Mouse (Mus musculus) MEL (cell line): ENCODE results near the gene Racgap1. TPM values are rescaled to one million over a fixed set of nuclear protein-coding genes. Genes with fewer than 3 reads are reported as not detected.

ENCODE experiments used
- DNase-seq: peaks from one replicate; pipeline ENCODE4 v3.0.0; 2011; ENCODE audit warnings: low read depth, low spot score
- H3K27ac ChIP-seq: 2 replicates; pipeline ENCODE4 v1.5.1; 2012; ENCODE audit warnings: low read depth, mild to moderate bottlenecking, control low read depth, low read length, moderate library complexity; ENCODE audit not compliant: control insufficient read depth
- H3K27me3 ChIP-seq, 2 experiments: fragments of 150-350 bp in 1 of 2; sonication (generic) in 1 of 2; 2 replicates each; pipeline ENCODE4 v1.6.1; 2012; ENCODE audit warnings: low read length in 2 of 2, mild to moderate bottlenecking in 2 of 2, improper control_type of control experiment in 1 of 2, moderate library complexity in 1 of 2; ENCODE audit not compliant: insufficient read depth in 2 of 2, control insufficient read depth in 1 of 2
- H3K36me3 ChIP-seq, 2 experiments: 2 replicates each; pipeline ENCODE4 v1.6.1; 2012 to 2014; ENCODE audit warnings: low read length in 2 of 2, improper control_type of control experiment in 1 of 2, inconsistent platforms in 1 of 2, mild to moderate bottlenecking in 1 of 2; ENCODE audit not compliant: insufficient read depth in 2 of 2, control insufficient read depth in 1 of 2
- H3K4me1 ChIP-seq, 2 experiments: fragments of 150-350 bp in 1 of 2; sonication (generic) in 1 of 2; 2 replicates each; pipeline ENCODE4 v1.6.1; 2012; ENCODE audit warnings: low read length in 2 of 2, improper control_type of control experiment in 1 of 2, mild to moderate bottlenecking in 1 of 2; ENCODE audit not compliant: insufficient read depth in 2 of 2, control insufficient read depth in 1 of 2
- H3K4me3 ChIP-seq, 2 experiments: fragments of 150-350 bp in 1 of 2; sonication (generic) in 1 of 2; 2 replicates each; pipeline ENCODE4 v1.5.1; 2012; ENCODE audit warnings: low read depth in 2 of 2, low read length in 2 of 2, mild to moderate bottlenecking in 2 of 2, moderate library complexity in 2 of 2, control low read depth in 1 of 2, improper control_type of control experiment in 1 of 2; ENCODE audit not compliant: control insufficient read depth in 1 of 2, insufficient read depth in 1 of 2
- H3K79me2 ChIP-seq: 2 replicates; pipeline ENCODE4 v1.6.1; 2012; ENCODE audit warnings: mild to moderate bottlenecking, low read length, moderate library complexity; ENCODE audit not compliant: control insufficient read depth, poor library complexity, insufficient read depth
- H3K9ac ChIP-seq: 2 replicates; pipeline ENCODE4 v1.6.1; 2012; ENCODE audit warnings: low read depth, mild to moderate bottlenecking, control low read depth, low read length, moderate library complexity; ENCODE audit not compliant: control insufficient read depth, poor library complexity, severe bottlenecking
- H3K9me3 ChIP-seq: fragments of 150-350 bp; sonication (generic); replicated peaks from 2 replicates; pipeline ENCODE4 v1.6.1; 2012; ENCODE audit warnings: mild to moderate bottlenecking, low read length, improper control_type of control experiment, moderate library complexity; ENCODE audit not compliant: insufficient read depth
- BHLHE40 ChIP-seq: IDR thresholded peaks from 2 replicates; pipeline ENCODE4 v1.6.1; 2012; ENCODE audit warnings: low read depth, mild to moderate bottlenecking, inconsistent platforms, low read length, improper control_type of control experiment, borderline replicate concordance
- CHD2 ChIP-seq: IDR thresholded peaks from 2 replicates; pipeline ENCODE4 v1.6.1; 2011; ENCODE audit warnings: low read length, improper control_type of control experiment
- CTCF ChIP-seq, 3 experiments: IDR thresholded peaks in 2 of 3; conservative IDR thresholded peaks in 1 of 3; 2 replicates each; pipeline ENCODE4 v1.5.1; 2011 to 2012; ENCODE audit warnings: low read length in 3 of 3, low read depth in 2 of 3, mild to moderate bottlenecking in 2 of 3, improper control_type of control experiment in 1 of 3, inconsistent platforms in 1 of 3, mixed read lengths in 1 of 3, moderate library complexity in 1 of 3; ENCODE audit not compliant: control insufficient read depth in 1 of 3, insufficient read depth in 1 of 3, poor library complexity in 1 of 3, severe bottlenecking in 1 of 3
- E2F4 ChIP-seq: IDR thresholded peaks from 2 replicates; pipeline ENCODE4 v1.6.1; 2011; ENCODE audit warnings: low read depth, low read length, improper control_type of control experiment, borderline replicate concordance
- ELF1 ChIP-seq: IDR thresholded peaks from 2 replicates; pipeline ENCODE4 v1.6.1; 2014; ENCODE audit warnings: low read depth, mild to moderate bottlenecking, inconsistent platforms, low read length, improper control_type of control experiment, moderate library complexity
- ETS1 ChIP-seq: IDR thresholded peaks from 2 replicates; pipeline ENCODE4 v1.6.1; 2012; ENCODE audit warnings: low read depth, mild to moderate bottlenecking, inconsistent platforms, low read length, improper control_type of control experiment, moderate library complexity
- GABPA ChIP-seq: IDR thresholded peaks from 2 replicates; pipeline ENCODE4 v1.6.1; 2012; ENCODE audit warnings: low read depth, mild to moderate bottlenecking, inconsistent platforms, low read length, improper control_type of control experiment, moderate library complexity
- HCFC1 ChIP-seq: IDR thresholded peaks from 2 replicates; pipeline ENCODE4 v1.6.1; 2012; ENCODE audit warnings: low read depth, mild to moderate bottlenecking, inconsistent platforms, low read length, improper control_type of control experiment, moderate library complexity
- KAT2A ChIP-seq: conservative IDR thresholded peaks from 2 replicates; pipeline ENCODE4 v1.6.1; 2012; ENCODE audit warnings: low read depth, low read length, improper control_type of control experiment, inconsistent platforms
- MAX ChIP-seq: IDR thresholded peaks from 2 replicates; pipeline ENCODE4 v1.6.1; 2011; ENCODE audit warnings: low read length, improper control_type of control experiment
- MXI1 ChIP-seq: IDR thresholded peaks from 2 replicates; pipeline ENCODE4 v1.6.1; 2011; ENCODE audit warnings: mild to moderate bottlenecking, low read depth, low read length, improper control_type of control experiment
- MYB ChIP-seq: IDR thresholded peaks from 2 replicates; pipeline ENCODE4 v1.6.1; 2011; ENCODE audit warnings: mild to moderate bottlenecking, low read depth, low read length, improper control_type of control experiment
- MYC ChIP-seq: IDR thresholded peaks from 2 replicates; pipeline ENCODE4 v1.6.1; 2011; ENCODE audit warnings: low read depth, mild to moderate bottlenecking, low read length, improper control_type of control experiment, moderate library complexity
- NRF1 ChIP-seq: IDR thresholded peaks from 2 replicates; pipeline ENCODE4 v1.6.1; 2014; ENCODE audit warnings: low read depth, mild to moderate bottlenecking, inconsistent platforms, low read length, improper control_type of control experiment, moderate library complexity; ENCODE audit not compliant: poor library complexity, insufficient read depth, severe bottlenecking
- POLR2A ChIP-seq, 2 experiments: IDR thresholded peaks; 2 replicates each; pipeline ENCODE4 v1.6.1; 2011 to 2012; ENCODE audit warnings: low read length in 2 of 2, mild to moderate bottlenecking in 2 of 2, control low read depth in 1 of 2, improper control_type of control experiment in 1 of 2, low read depth in 1 of 2, moderate library complexity in 1 of 2; ENCODE audit not compliant: control insufficient read depth in 1 of 2, insufficient read depth in 1 of 2, poor library complexity in 1 of 2
- TAL1 ChIP-seq: IDR thresholded peaks from 2 replicates; pipeline ENCODE4 v1.6.1; 2012; ENCODE audit warnings: mild to moderate bottlenecking, inconsistent platforms, low read length, moderate library complexity, mixed read lengths
- TCF12 ChIP-seq: IDR thresholded peaks from 2 replicates; pipeline ENCODE4 v1.6.1; 2014; ENCODE audit warnings: low read depth, mild to moderate bottlenecking, inconsistent platforms, low read length, improper control_type of control experiment, moderate library complexity
- UBTF ChIP-seq: IDR thresholded peaks from 2 replicates; pipeline ENCODE4 v1.6.1; 2012; ENCODE audit warnings: low read depth, mild to moderate bottlenecking, inconsistent platforms, low read length, improper control_type of control experiment, moderate library complexity, borderline replicate concordance; ENCODE audit not compliant: insufficient read depth
- USF1 ChIP-seq: IDR thresholded peaks from 2 replicates; pipeline ENCODE4 v1.6.1; 2014; ENCODE audit warnings: low read depth, mild to moderate bottlenecking, inconsistent platforms, low read length, improper control_type of control experiment, moderate library complexity
- USF2 ChIP-seq, 2 experiments: IDR thresholded peaks; 2 replicates each; pipeline ENCODE4 v1.6.1; 2011 to 2012; ENCODE audit warnings: improper control_type of control experiment in 2 of 2, low read length in 2 of 2, borderline replicate concordance in 1 of 2, inconsistent platforms in 1 of 2, low read depth in 1 of 2, mild to moderate bottlenecking in 1 of 2; ENCODE audit not compliant: insufficient read depth in 1 of 2
- ZKSCAN1 ChIP-seq: IDR thresholded peaks from 2 replicates; pipeline ENCODE4 v1.6.1; 2012; ENCODE audit warnings: low read depth, mild to moderate bottlenecking, inconsistent platforms, low read length, improper control_type of control experiment, moderate library complexity
- polyA plus RNA-seq, 2 experiments: library from polyadenylated mRNA; stranded (reverse) in 1 of 2; unstranded in 1 of 2; fragments of >175 nt in 1 of 2; fragments of >200 nt in 1 of 2; gene quantifications; 2 replicates each; pipeline versions ENCODE4 v1.2.1 to v1.2.4; 2012; ENCODE audit warnings: low replicate concordance in 2 of 2, low read depth in 1 of 2; ENCODE audit not compliant: insufficient read length in 2 of 2, insufficient read depth in 1 of 2, missing spikeins in 1 of 2
- total RNA-seq: library from RNA; depleted of rRNA; stranded (reverse); fragments of 300-350 nt; gene quantifications from 2 replicates; pipeline ENCODE4 v1.2.3, GENCODE M21; 2012

Gene Racgap1
- total and polyA plus RNA-seq, 3 experiments = 126 to 367 (median 149) TPM

DNA sequence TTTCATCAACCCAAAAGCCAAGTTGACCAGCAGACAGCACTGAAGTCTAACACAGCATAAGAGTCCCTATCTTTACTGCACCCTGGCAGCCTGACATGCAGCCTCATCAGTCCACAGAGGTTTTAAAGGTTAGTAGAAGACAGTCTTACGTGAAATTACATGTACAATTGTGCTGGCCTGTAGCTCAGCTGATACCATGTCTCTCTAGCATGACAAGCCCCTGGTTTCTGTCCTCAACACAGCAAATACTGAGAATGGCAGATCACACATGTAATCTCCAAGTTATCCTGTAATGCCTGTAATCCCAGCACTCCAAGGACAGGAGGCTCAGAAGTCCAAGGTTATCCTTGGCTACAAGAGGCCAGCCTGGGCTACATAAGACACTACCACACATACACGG is 1.2 kb downstream of the Racgap1 start (continued):
- no peak for TF ChIP-seq UBTF
- no peak for TF ChIP-seq E2F4

DNA sequence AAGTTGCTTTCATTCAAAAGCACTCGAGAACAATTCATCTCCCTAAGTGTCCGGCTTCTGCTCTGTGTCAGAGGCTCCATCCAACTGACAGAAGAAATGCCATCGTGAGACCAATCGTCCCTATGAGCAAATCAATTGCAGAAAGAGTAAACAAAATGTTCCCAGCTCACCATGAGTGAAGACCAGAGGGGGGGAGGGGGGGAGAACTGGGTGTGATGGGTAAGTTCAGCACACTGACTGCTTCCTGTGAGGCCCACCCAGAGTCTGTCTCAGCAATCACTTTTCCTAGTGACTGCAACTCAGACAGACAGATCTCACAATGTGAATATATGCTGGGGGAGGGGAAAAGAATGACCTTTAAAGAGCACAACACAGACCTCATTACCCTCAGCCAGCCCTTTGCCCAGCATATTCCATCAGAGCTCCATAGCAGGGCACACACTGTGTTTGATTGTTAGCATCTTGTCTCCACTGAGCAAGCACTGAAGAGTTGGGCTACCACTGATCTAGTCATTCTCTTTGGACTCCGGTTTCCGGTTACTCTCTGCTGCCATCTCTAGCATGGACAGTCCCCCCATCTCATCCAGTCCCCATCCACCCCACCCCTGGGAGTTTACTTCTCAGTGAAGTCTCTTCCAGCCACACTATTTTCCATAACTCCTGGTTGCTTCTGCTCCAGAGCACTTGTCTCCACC is 2.2 kb downstream of the Racgap1 start:
- H3K27me3 ChIP-seq = no peaks in the 10 kb centered on the region; a peak in 1 of 4 replicates
- peaks cover 64% of the 10 kb centered on the region for H3K79me2 ChIP-seq
- no peak overlapping the region for H3K9ac ChIP-seq
- no peak overlapping the region for H3K27ac ChIP-seq
- DNase-seq = no peak
- peaks cover 4 to 26% of the 10 kb centered on the region in 2 experiments; a peak in 3 of 4 replicates for H3K36me3 ChIP-seq
- H3K4me3 ChIP-seq = no peak overlapping the region
- TF ChIP-seq MXI1 (no peak), ZKSCAN1 (no peak), CHD2 (no peak), MYB (no peak), HCFC1 (no peak), CTCF (IDR thresholded peaks at IDR 0.05 in 2 of 3, conservative IDR thresholded peaks at IDR 0.05 in 1 of 3; ENCODE audit: control insufficient read depth in 1 of 3, insufficient read depth in 1 of 3, low read depth in 2 of 3, low read length in 3 of 3, poor library complexity in 1 of 3, severe bottlenecking in 1 of 3) (no peak)
- no peaks in the 10 kb centered on the region for H3K9me3 ChIP-seq
- H3K4me1 ChIP-seq = peaks cover 10 to 23% of the 10 kb centered on the region in 2 experiments

DNA sequence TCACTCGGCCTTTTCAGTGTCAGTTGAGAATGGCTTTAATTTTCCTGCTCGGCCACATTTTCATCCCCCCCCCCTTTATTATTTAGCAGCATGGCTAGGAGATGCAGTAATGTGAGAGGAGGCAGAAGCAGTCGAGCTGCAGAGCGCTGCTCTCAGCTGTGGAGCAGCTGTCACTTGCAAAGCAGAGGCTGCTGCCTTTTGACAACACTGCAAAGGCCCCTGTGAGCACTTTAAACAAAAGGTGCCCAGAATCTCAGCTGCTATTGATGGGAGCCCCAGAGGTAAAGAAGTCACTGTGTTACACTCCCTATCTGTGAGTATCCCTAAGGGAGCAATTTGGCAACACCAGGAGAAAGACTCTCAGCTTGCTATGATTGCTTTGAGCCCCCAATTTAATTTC is 3.1 kb downstream of the Racgap1 start:
- Histone ChIP-seq H3K9ac (no peak overlapping the region), H3K27me3 (no peaks in the 10 kb centered on the region), H3K79me2 (peaks cover 71% of the 10 kb centered on the region), H3K4me1 (peaks cover 10 to 23% of the 10 kb centered on the region in 2 experiments), H3K27ac (no peak overlapping the region), H3K9me3 (no peaks in the 10 kb centered on the region), H3K4me3 (no peak overlapping the region), H3K36me3 (peaks cover 6 to 26% of the 10 kb centered on the region in 2 experiments; a peak in 3 of 4 replicates)
- DNase-seq = no peak
- no peak for TF ChIP-seq ETS1
- no peak for TF ChIP-seq TCF12

DNA sequence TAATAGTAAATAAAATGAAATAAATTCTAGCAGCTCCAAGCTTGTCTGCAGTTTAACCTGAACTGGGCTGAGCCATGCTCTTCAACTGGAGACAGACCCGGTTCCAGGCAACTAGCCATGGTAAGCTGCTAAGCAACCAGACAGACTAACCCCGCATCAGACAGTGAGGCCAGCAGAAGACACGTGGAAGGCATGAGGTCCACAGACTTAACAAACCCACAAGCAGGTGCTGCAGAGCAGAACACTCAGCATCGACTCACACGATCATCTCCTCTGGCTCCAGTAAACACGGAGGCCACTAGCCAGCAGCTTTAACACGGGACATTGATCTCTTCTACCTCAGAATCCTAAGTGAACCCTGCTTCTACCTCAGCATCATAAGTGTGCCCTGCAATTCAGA is 6.7 kb downstream of the Racgap1 start:
- no peaks in the 10 kb centered on the region for H3K27me3 ChIP-seq
- peaks cover 2 to 8% of the 10 kb centered on the region in 2 experiments; a peak in 2 of 4 replicates for H3K4me1 ChIP-seq
- H3K27ac ChIP-seq = no peak overlapping the region
- H3K4me3 ChIP-seq = no peak overlapping the region
- H3K9me3 ChIP-seq = no peaks in the 10 kb centered on the region
- no peak for DNase-seq
- peaks cover 56% of the 10 kb centered on the region for H3K79me2 ChIP-seq
- no peak overlapping the region for H3K9ac ChIP-seq
- peaks cover 5 to 19% of the 10 kb centered on the region in 2 experiments for H3K36me3 ChIP-seq
- TF ChIP-seq TAL1 (no peak), NRF1 (no peak), KAT2A (no peak), USF1 (no peak), POLR2A (IDR thresholded peaks at IDR 0.05; ENCODE audit: control insufficient read depth in 1 of 2, insufficient read depth in 1 of 2, low read depth in 1 of 2, low read length in 2 of 2, poor library complexity in 1 of 2) (no peak), GABPA (no peak), BHLHE40 (no peak), MYC (no peak), MXI1 (no peak), HCFC1 (no peak), ELF1 (no peak), USF2 (IDR thresholded peaks at IDR 0.05; ENCODE audit: borderline replicate concordance in 1 of 2, insufficient read depth in 1 of 2, low read depth in 1 of 2, low read length in 2 of 2) (no peak), MAX (no peak)
- TF ChIP-seq, all 39 proteins: peak for 0
